Mouse (Mus musculus) intestine, postnatal 0 days (tissue): ENCODE measurements at regions not wholly inside any gene's neighbourhood (a gene's known extent, or its start where the extent isn't known, plus 50 kb on each side); places are given as distances from the start of the nearest gene placed in this dataset.

ENCODE experiments used
- ATAC-seq: fragments of 200-750 bp; cut with Nextera tagmentation; 2 replicates; pipeline ENCODE4 v1.8.0; 2017; ENCODE audit warnings: mild to moderate bottlenecking, moderate TSS enrichment, moderate library complexity
- H3K27ac ChIP-seq: fragments of 300-500 bp; sonication (generic); 2 replicates; pipeline ENCODE4 v1.5.1; 2014; ENCODE audit warnings: mild to moderate bottlenecking, low read depth, low read length, moderate library complexity
- H3K27me3 ChIP-seq: fragments of 300-500 bp; sonication (generic); replicated peaks from 2 replicates; pipeline ENCODE4 v1.6.1; 2014; ENCODE audit warnings: low read length, mixed read lengths; ENCODE audit not compliant: control insufficient read depth, insufficient read depth
- H3K36me3 ChIP-seq: fragments of 300-500 bp; sonication (generic); 2 replicates; pipeline ENCODE4 v1.6.1; 2014; ENCODE audit warnings: mild to moderate bottlenecking, moderate library complexity; ENCODE audit not compliant: control insufficient read depth, insufficient read depth
- H3K4me1 ChIP-seq: fragments of 300-500 bp; sonication (generic); replicated peaks from 2 replicates; pipeline ENCODE4 v1.6.1; 2014; ENCODE audit warnings: antibody characterized with exemption, low read length, mixed read lengths; ENCODE audit not compliant: control insufficient read depth, insufficient read depth
- H3K4me2 ChIP-seq: fragments of 300-500 bp; sonication (generic); replicated peaks from 2 replicates; pipeline ENCODE4 v1.6.1; 2014; ENCODE audit warnings: low read depth, mild to moderate bottlenecking, moderate library complexity
- H3K4me3 ChIP-seq: fragments of 300-500 bp; sonication (generic); 2 replicates; pipeline ENCODE4 v1.5.1; 2014; ENCODE audit warnings: low read depth, low read length
- H3K9ac ChIP-seq: fragments of 300-500 bp; sonication (generic); 2 replicates; pipeline ENCODE4 v1.6.1; 2014; ENCODE audit warnings: mild to moderate bottlenecking, low read depth, low read length
- H3K9me3 ChIP-seq: fragments of 300-500 bp; sonication (generic); 2 replicates; pipeline ENCODE4 v1.6.1; 2016; ENCODE audit warnings: mixed run types; ENCODE audit not compliant: control insufficient read depth
- CTCF ChIP-seq: sonication (generic); IDR thresholded peaks from 2 replicates; pipeline ENCODE4 v1.5.1; 2016; ENCODE audit warnings: low read depth, mild to moderate bottlenecking, control low read depth, antibody characterized with exemption, moderate library complexity
- WGBS: fragments of 180-500 bp; shearing (Covaris S2); extraction: QIAGEN DNeasy Blood & Tissue Kit; methylation state at CpG from one replicate; pipeline ENCODE4 v1.1.7; 2014; 5-methylcytosine and 5-hydroxymethylcytosine counted together

GRCm38 (mm10) chr5:148708014-148708741, 155.6 kb upstream of the Ubl3 start:
- 32% methylated on average over 11 of the region's 11 CpGs for WGBS
- no peaks in the 10 kb centered on the region for H3K9me3 ChIP-seq
- ATAC-seq, result 0 out of 2 replicates have a peak, but pooled peaks have one; percentile 19
- no peaks in the 10 kb centered on the region for H3K27me3 ChIP-seq
- no peaks in the 10 kb centered on the region for H3K36me3 ChIP-seq
- no peak overlapping the region for H3K27ac ChIP-seq
- H3K4me2 ChIP-seq, result no peak overlapping the region
- H3K4me3 ChIP-seq, result no peak overlapping the region
- H3K9ac ChIP-seq, result no peak overlapping the region
- no peaks in the 10 kb centered on the region; the same call in 1 of the 2 replicates for H3K4me1 ChIP-seq
- TF ChIP-seq CTCF, result no peak

GRCm38 (mm10) chr5:148707335-148707734, 154.7 kb upstream of the Ubl3 start:
- Histone ChIP-seq H3K4me3 (no peak overlapping the region), H3K9ac (no peak overlapping the region), H3K27me3 (no peaks in the 10 kb centered on the region), H3K27ac (no peak overlapping the region), H3K36me3 (no peaks in the 10 kb centered on the region), H3K4me1 (no peaks in the 10 kb centered on the region; the same call in 1 of the 2 replicates), H3K4me2 (no peak overlapping the region), H3K9me3 (no peaks in the 10 kb centered on the region)
- ATAC-seq, result no peak
- 84% methylated on average over 12 of the region's 12 CpGs for WGBS
- no peak for TF ChIP-seq CTCF

- Histone ChIP-seq H3K27me3 (no peaks in the 10 kb centered on the region), H3K4me3 (no peak overlapping the region), H3K4me1 (no peaks in the 10 kb centered on the region; the same call in 1 of the 2 replicates), H3K4me2 (no peak overlapping the region), H3K9ac (no peak overlapping the region), H3K36me3 (no peaks in the 10 kb centered on the region), H3K9me3 (no peaks in the 10 kb centered on the region), H3K27ac (no peak overlapping the region)
- no peak for ATAC-seq
- no peak for TF ChIP-seq CTCF
- WGBS, result 71% methylated on average over 16 of the region's 16 CpGs
Measured at GRCm38 (mm10) chr5:148706323-148707120, 153.9 kb upstream of the Ubl3 start.

GRCm38 (mm10) chr5:148704769-148705168, 152.2 kb upstream of the Ubl3 start:
- H3K36me3 ChIP-seq, result no peaks in the 10 kb centered on the region
- H3K9ac ChIP-seq, result no peak overlapping the region
- no peak overlapping the region for H3K4me3 ChIP-seq
- H3K9me3 ChIP-seq, result no peaks in the 10 kb centered on the region
- H3K27ac ChIP-seq, result no peak overlapping the region
- TF ChIP-seq CTCF, result no peak
- H3K4me2 ChIP-seq, result no peak overlapping the region
- ATAC-seq, result no peak
- H3K4me1 ChIP-seq, result no peaks in the 10 kb centered on the region; the same call in 1 of the 2 replicates
- WGBS, result 62% methylated on average over 5 of the region's 5 CpGs
- no peaks in the 10 kb centered on the region for H3K27me3 ChIP-seq

- Histone ChIP-seq H3K9me3 (no peaks in the 10 kb centered on the region), H3K36me3 (no peaks in the 10 kb centered on the region), H3K27me3 (no peaks in the 10 kb centered on the region), H3K4me1 (no peaks in the 10 kb centered on the region), H3K4me3 (no peak overlapping the region), H3K9ac (no peak overlapping the region), H3K4me2 (no peak overlapping the region), H3K27ac (no peak overlapping the region)
- no peak for TF ChIP-seq CTCF
- ATAC-seq, result peak; percentile 57
- WGBS, result 51% methylated on average over 8 of the region's 8 CpGs
Measured at GRCm38 (mm10) chr5:148701859-148702258, 149.3 kb upstream of the Ubl3 start.

GRCm38 (mm10) chr5:148701001-148701400, 148.4 kb upstream of the Ubl3 start:
- WGBS, result 78% methylated on average over 7 of the region's 7 CpGs
- TF ChIP-seq CTCF, result peak; percentile 42
- no peaks in the 10 kb centered on the region for H3K36me3 ChIP-seq
- no peak overlapping the region for H3K4me3 ChIP-seq
- H3K27me3 ChIP-seq, result no peaks in the 10 kb centered on the region
- H3K9me3 ChIP-seq, result no peaks in the 10 kb centered on the region
- H3K4me2 ChIP-seq, result no peak overlapping the region
- no peaks in the 10 kb centered on the region for H3K4me1 ChIP-seq
- H3K27ac ChIP-seq, result no peak overlapping the region
- no peak overlapping the region for H3K9ac ChIP-seq
- ATAC-seq, result no peak
